Mouse (Mus musculus): Measurements from ENCODE around the gene Pld1.

Pld1 gene

GRCm38 (mm10) chr3:28149656-28150256 lies 211.3 kb downstream of the Pld1 start:
- no peak for DNase-seq (ENCODE audit: low spot score in 2 of 2)

DNA sequence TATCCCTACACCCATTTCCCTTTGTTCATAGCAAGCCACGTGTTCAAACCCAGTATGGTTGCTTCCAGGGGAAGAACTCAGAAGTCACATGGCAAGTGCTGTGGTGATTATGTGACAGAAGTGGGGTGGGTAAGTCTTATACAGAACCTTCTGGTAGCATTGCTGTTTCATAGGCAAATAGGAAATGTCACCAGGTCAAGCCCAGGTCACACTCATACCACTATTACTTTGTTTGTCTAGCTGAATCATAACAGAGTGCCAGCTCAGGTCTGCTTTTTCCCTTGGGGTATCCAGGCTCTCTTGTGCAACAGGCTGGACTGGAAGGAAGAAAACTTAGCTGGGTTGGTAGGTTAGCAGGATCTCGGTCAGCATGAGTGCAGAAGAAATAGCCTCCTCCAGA lies 219.5 kb downstream of the Pld1 start:
- DNase-seq (ENCODE audit: low spot score in 2 of 2) = no peak

- DNase-seq (ENCODE audit: low spot score in 2 of 2) = no peak
Observed at GRCm38 (mm10) chr3:28158916-28159315, 220.4 kb downstream of the Pld1 start.

DNA sequence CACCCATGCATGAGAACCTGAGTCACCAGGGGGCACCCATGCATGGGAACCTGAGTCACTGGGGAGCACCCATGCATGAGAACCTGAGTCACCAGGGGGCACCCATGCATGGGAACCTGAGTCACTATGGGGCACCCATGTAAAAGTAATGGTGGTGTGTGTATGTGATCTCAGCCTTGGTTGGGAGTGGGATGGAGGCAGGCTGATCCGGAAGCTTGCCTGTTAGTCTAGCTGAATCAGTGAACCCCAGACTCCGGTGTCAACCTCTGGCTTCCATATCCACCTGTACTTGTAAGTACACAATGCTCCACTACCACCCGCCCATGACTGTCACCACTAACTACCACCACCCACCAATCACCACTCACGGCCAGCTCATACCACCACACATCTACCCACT lies 223.9 kb downstream of the Pld1 start:
- DNase-seq (ENCODE audit: low spot score in 2 of 2) = no peak

DNA sequence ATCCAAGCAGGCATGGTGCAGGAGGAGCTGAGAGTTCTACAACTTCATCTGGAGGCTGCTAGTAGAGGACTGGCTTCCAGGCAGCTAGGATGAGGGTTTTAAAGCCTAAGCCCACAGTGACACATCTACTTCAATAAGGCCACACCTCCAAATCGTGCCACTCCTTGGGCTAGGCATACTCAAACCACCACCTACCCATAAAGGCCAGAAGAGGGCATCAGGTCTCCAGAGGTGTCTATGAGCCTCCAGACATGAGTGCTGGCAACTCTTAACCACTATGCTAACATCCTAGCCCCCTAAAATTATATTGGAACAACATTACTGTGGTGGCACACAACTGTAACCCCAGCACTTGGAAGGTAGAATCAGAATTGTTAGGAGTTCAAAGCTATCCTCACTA lies 226.2 kb downstream of the Pld1 start:
- no peak for DNase-seq (ENCODE audit: low spot score in 2 of 2)

- DNase-seq (ENCODE audit: low spot score in 2 of 2) = peak; percentile 83 to 85
Observed at GRCm38 (mm10) chr3:28165598-28165997, 227.1 kb downstream of the Pld1 start.

- no peak for DNase-seq (ENCODE audit: low spot score in 2 of 2)
Observed at GRCm38 (mm10) chr3:28167796-28168505, 229.5 kb downstream of the Pld1 start.

DNA sequence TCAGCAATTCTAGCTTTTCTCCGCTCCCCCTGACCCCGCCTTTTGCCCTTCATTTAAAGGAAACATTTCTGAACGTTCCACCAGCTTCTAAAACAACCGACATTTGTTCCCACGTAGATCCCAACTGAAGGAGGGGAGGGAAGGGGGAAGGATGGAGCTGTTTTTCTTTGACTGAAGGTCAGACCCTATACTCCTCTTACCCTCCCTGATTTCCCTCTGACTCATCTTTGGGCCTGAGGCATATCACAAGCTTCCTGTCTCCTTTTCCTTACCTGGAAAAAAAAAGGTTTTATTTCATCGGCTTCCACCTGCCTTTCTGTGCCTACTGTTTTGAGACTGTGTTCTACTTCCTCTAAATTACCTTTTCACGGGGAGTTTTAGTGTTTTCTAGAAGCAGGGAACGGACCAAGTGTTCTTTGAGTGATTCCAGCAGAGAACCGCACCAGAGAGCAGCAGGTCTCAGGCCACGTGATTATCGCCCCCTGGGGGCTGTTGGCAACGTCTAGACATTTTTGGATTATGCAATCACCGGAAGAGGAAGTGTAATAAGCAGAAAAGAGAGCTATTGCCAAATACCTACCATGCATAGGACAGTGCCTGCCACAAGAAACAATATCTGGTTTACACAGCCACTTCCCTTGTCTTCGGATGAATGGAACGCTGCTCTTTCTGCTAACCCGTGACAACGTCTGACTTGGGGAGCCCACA lies 232.6 kb downstream of the Pld1 start:
- DNase-seq (ENCODE audit: low spot score in 2 of 2) = peak in 1 of 2 experiments; percentile 52

GRCm38 (mm10) chr3:28175997-28176967 lies 237.8 kb downstream of the Pld1 start:
- DNase-seq (ENCODE audit: low spot score in 2 of 2) = peak; percentile 93 to 97

- peak in 1 of 2 experiments; percentile 24 for DNase-seq (ENCODE audit: low spot score in 2 of 2)
Observed at GRCm38 (mm10) chr3:28178333-28178732, 239.8 kb downstream of the Pld1 start.

Measured in right cerebral cortex, postnatal 10 days (tissue).